Mouse (Mus musculus): Measurements from ENCODE around the gene Tbc1d4.
A peak's percentile ranks its signal among the peaks of the same experiment; 100 is the strongest.

Gene Tbc1d4

GRCm38 (mm10) chr14:101608519-101609368, at the start of gene Tbc1d4:
TSS of gene Tbc1d4 (minus strand) at chr14:101609191.
- DNase-seq, result peak; percentile 92

DNA sequence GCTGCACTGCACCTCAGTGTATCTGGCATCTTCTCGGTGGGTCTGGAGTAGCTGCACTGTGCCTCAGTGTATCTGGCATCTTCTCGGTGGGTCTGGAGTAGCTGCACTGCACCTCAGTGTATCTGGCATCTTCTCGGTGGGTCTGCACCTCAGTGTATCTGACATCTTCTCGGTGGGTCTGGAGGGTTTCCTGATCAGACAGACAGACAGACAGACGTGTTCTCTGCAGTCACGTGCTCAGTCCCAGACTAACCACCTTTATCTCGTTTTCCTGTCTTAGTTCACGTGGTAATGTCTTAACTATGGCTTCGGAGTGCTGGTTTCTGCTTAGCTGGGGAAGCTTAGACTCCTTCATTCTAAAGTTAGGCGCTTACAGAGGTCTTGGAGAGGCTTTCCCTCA, 47.3 kb upstream of the Tbc1d4 start:
- DNase-seq, result no peak

DNA sequence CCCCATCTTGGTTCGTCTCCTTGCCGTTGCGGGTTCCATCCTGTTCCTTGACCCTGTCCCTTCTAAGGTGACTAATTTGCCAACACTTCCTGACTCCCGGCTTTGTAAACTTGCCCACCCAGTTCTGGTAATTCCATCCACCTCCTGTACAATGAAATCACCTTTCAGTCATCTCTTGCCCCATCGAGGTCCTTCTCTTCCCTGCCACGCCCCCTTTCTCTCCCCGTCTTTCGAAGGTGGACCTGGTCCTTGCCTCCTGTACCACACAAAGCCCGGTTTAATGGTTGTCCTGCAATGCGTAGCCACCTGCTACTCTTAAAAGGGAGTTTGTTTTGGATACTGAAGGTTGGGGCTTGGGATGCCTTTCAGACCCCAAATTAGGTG, 45.5 kb upstream of the Tbc1d4 start:
- DNase-seq, result no peak

DNA sequence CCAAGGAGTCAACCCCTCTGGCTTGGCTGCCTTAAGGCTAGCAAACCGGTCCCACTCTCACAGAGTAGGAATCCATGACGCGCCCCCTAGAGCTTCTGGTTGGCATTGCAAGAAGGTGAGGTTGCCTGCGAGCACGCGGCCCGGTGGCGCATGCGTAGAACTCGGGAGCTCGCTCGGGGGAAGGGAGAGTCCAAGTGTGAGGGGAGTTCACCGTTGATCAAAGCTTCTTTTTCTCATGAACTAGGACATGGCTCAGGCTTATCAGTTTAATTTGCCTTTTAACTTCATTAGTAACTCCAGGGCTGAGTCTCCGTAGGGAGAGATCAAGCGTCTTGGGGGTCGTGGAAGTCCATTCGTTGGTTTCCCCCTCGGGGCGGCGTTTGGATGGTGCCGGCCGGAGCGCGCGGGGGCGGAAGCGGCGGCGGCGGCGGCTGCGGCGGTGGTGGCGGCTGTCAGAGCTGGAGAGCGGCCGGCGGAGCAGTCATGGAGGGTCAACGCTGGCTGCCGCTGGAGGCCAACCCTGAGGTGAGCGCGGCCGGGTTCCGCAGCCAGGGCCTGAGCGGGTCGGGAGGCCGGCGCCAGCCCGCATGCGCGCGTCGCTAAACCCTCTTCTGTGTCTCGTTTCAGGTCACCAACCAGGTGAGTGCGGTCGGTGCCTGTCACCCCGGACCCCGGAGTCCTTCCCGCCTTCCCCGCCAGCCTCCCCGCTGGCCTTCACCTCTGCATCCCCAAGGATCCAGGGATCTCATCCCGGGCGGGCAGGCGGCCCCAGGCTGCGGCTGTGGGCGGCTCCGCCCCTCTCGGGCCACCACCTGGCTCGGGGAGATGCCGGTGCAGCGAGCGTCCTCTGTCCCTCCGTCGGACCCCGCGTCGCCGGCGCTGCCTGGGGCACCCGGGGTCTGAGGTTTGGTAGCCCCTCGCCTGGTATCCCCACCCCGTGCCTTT, 44.9 kb upstream of the Tbc1d4 start, which contains the start of gene Uchl3:
Uchl3 (plus strand) TSS at position 387 of the 945 bp plus-strand sequence.
- peak; percentile 95 for DNase-seq

DNA sequence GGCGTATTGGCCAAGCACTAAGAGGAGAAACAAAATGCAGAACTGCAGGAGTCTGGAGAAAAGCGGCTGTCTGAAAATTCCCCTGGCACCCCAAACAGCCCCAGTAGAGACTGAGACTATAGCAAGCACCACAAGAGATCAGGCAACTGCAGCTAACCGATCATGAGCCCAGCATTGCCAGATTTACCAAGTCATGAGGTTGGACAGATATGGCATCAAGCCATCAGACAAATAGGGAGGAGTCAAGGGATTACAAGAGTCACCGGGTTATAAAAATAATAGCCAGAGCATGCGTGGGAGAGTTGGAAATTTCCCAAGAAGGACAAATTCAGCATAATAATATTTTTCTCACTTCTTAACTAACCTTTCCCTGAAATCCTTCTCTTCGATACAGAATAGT, 43.6 kb upstream of the Tbc1d4 start:
- DNase-seq, result peak; percentile 30

- no peak for DNase-seq
These were observed 41.6 kb upstream of the Tbc1d4 start for GRCm38 (mm10) chr14:101650551-101650950.

GRCm38 (mm10) chr14:101644948-101645347, 36.0 kb upstream of the Tbc1d4 start:
- no peak for DNase-seq

- peak; percentile 95 for DNase-seq
These were observed 31.3 kb upstream of the Tbc1d4 start, which contains the start of gene Commd6 for GRCm38 (mm10) chr14:101640153-101640843. TSS of gene Commd6 (minus strand) at chr14:101640686.

DNA sequence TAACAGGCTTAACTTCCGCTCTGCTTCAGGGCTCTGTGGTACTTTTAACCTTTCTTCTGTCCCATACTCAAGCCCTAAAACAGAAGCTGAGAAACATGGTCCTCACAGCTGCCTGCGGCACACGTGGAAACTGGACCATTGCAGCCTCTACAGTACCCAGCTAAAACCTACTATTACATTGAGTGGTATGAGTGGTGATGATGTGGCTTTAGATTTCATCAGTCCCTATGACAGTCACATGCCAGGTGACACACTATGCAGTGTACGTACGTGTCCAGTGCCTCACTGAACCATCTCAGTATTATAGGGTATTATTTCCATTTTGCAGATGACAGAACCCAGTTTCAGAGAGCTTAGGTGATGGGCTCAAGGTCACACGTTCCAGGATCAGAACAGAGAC, 28.4 kb upstream of the Tbc1d4 start:
- no peak for DNase-seq

DNA sequence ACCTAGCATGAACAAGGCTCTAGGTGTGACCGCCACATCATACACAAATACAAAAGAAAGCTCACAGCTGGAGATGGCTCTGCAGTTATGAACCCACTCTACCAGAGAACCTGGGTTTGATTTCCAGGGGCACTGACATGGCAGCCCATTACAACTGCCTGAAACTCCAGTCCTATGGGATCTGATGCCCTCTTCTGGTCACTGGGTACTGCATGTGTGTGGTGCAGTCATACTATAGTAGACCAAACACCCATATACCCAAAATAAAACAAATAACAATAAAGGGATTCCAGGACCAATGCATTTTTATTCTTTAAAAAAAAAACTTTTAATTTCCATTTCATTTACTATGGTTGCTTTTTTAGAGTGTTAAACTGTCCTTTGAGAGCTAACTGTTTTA, 26.8 kb upstream of the Tbc1d4 start:
- no peak for DNase-seq

DNA sequence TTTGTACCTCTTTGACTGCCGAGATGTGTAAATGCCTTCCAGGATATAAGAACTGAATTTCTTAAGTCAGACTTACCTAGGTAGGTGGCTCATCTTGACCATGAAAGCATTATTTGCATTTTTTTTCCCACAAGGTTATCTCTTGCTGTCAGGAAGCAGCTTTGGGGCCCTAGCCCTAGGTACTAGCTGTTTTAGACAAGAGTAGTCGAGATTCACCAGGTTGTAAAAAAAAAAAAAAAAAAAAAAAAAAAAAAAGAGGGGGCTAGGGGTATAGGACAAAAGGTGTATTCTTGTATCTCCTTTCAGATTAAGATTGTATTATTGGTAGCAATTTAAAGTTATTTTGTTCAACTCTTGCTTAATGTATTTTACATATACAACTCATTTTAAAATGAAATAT, 21.6 kb upstream of the Tbc1d4 start:
- DNase-seq, result no peak

GRCm38 (mm10) chr14:101617680-101618079, 8.7 kb upstream of the Tbc1d4 start:
- DNase-seq, result no peak

GRCm38 (mm10) chr14:101616178-101616577, 7.2 kb upstream of the Tbc1d4 start:
- no peak for DNase-seq

DNA sequence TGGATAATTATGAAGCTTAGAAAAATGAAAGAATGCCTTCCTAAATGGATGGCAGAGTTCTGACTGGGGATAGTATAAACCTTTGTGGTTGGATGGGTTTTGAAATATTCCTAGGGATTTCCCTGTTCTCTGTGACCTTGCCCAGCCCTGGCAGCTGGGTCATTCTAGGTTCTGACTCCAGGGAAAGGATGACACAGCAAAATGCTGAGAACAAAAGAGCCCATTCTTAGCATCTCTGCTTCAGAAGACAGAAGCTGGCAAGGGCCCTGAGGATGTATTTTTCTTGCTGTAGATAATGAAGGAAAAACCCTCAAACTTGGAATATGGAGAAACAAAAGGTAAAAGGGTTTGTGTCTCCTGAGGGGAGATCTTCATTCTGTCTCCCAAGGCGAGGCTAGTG, 4.2 kb upstream of the Tbc1d4 start:
- no peak for DNase-seq

- DNase-seq, result no peak
These were observed 1.7 kb upstream of the Tbc1d4 start for GRCm38 (mm10) chr14:101610701-101611100.

- peak; percentile 74 for DNase-seq
These were observed 1.1 kb downstream of the Tbc1d4 start for GRCm38 (mm10) chr14:101607631-101608518.

GRCm38 (mm10) chr14:101605843-101606242, 3.1 kb downstream of the Tbc1d4 start:
- DNase-seq, result no peak

DNA sequence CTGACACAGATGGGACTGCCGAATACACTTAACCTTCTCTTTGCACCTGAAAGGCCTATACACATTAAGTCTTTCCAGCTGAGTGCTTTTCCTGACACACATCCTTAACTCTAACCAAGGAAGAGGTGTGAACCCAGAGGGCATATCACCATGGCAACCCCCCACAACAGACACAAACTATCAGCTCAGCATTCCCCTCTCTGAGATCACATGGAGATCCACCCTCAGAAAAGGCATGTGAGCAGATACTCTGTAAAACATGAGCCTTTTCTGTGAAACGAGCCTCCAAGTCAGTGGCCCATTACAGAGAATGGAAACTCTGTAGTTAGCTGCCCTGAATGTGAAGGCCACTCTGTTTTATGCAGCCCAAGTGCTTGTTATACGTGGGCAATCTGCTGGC, 6.1 kb downstream of the Tbc1d4 start:
- DNase-seq, result no peak

- no peak for DNase-seq
These were observed 11.8 kb downstream of the Tbc1d4 start for GRCm38 (mm10) chr14:101597096-101597715.

DNA sequence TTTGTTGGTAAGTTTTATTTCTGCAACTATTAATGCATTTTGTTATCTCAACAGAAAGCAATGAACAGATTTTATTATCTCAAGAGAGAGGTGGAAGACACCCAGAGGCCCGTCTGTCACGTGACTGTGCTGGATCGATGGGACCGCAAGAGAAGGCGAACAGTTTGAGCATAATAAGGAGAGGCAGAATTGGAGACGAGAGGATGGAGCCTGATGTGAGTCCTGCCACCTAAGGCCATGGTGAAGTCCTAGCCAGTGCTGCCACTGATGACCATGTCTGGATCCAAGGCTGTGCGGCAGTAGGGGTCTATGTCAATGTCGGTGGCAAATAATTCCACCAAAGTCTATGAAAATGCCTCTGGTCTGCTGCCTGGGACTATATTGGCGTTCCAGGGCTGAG, 12.3 kb downstream of the Tbc1d4 start:
- no peak for DNase-seq

DNA sequence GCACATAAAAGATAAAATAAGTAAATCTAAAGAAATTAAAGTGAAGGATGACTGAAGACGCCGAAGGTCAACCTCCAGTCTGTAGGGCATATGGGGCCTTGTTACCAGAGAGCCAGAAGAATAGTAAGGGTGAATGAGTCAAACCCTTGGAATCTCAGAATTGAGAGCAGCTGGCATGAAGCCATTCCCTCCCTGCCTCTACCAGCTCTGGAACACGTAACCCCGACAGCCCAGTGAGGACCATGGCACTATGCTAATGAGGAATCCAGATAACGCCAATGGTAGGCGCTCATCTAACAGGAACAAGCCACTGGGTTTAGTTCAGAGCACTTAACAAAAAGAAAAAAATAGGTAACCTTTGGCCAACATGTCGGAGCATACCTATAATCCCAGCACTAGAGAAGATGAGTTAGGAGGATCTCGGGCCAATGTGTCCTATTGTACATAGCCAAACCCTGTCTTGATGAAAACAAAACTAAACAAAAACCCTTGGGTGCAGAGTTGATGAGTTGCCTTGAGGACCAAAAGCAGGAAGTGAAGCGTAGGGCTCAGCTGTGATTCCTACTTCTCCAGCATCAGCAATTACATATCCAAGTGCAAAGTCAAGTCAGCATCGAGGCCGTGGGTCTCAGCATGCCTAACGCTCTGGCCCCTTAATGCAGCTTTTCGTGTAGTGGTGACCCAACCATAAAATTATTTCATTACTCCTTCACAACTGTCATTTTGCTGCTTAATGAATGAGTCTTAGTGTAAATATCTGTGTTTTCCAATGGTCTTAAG, 13.5 kb downstream of the Tbc1d4 start:
- no peak for DNase-seq
